Mouse (Mus musculus) lung, postnatal 0 days (tissue): ENCODE measurements around the gene Foxj1.

ENCODE experiments used
- CTCF ChIP-seq: IDR thresholded peaks from 2 replicates; pipeline ENCODE4 v1.5.1; 2016; ENCODE audit warnings: antibody characterized with exemption, mild to moderate bottlenecking
- EP300 ChIP-seq: IDR thresholded peaks from 2 replicates; pipeline ENCODE4 v1.6.1; 2016; ENCODE audit warnings: antibody characterized with exemption, mild to moderate bottlenecking, control low read depth

DNA sequence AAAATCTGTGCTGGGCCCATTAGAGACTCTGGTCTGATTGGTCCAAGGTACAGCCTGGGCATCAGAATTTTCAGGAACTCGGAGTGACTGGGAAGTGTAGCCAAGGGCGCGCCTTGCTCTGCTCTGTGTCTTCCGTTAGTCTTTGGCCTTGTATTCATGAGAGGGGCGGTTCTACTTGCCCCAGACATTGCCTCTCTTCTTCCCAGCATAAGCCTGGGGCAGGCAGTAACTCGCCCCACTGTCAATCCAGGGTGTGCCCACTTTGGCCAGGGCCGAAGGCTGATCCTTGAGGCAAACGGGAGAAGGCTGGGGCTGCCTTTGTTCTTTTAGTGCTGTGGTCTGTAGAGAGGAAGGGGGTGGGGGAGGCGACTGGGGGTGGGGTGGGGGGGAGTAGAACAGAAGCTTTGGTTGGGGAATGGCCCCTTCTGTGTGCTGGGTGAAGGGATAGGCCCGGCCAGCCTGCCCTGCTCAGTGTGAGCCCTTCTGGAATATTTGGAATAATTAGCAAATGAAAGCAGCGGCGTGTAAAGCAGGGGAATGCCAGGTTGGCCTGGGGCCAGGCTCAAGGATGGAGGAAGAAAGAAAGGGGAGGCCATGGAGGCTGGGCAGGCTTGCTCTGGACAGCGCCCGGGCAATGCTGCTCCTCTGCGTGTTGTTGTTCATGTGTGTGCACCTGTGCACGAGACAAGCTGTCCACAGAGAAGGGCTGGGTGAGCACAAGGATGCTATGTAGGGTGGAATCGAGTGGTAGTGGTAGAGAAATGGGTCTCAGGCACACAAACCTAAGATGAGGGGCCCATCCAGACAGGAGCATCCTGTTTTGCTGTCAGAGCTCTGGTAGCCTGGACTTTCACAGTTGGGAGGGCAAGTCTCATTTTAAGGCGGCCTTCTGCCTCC lies 5.6 kb downstream of the Foxj1 start:
- TF ChIP-seq CTCF (no peak), EP300 (no peak)
